Mouse (Mus musculus) G1E (cell line): ENCODE data around the gene Tmem123.

Experiments
- CTCF ChIP-seq: IDR thresholded peaks from 2 replicates; pipeline ENCODE4 v1.5.1; 2012; ENCODE audit warnings: low read depth, low read length, inconsistent platforms, mixed read lengths
- GATA2 ChIP-seq: IDR thresholded peaks from 2 replicates; pipeline ENCODE4 v1.6.1; 2012; ENCODE audit warnings: low read depth, low read length, inconsistent platforms, borderline replicate concordance
- POLR2AphosphoS5 ChIP-seq: IDR thresholded peaks from 2 replicates; pipeline ENCODE4 v1.6.1; 2012; ENCODE audit warnings: low read depth, low read length, inconsistent platforms; ENCODE audit not compliant: insufficient replicate concordance

DNA sequence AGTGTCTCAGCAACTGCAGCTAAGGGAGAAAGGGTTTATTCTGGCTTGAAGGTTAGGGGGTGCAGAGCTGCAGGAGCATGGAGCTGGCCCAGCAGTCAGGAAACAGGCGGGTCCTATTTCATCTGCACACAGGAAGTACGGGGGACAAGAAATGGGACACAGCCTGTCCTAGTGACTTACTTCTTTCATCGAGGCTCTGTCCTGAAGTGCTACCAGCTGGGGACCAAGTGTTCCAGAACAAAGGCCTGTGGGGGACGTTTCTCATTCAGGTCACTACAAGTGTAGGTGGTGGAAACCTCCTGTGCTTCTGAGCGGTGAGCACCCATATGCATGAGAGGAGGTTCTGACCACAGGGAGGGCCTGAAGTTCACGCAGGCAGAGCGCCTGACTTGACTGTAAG is 14.9 kb downstream of the Tmem123 start:
- no peak for TF ChIP-seq GATA2
- TF ChIP-seq CTCF, result no peak
- TF ChIP-seq POLR2AphosphoS5, result no peak
